Mouse (Mus musculus): ENCODE measurements around the gene Slc25a24. TPM values are rescaled to one million over a fixed set of nuclear protein-coding genes. Genes with fewer than 3 reads are reported as not detected.

Gene Slc25a24
- polyA plus RNA-seq, 1 experiment from 2014 or later: 30.7 TPM

- no peaks in the 10 kb centered on the region for H3K36me3 ChIP-seq
- no peak for ATAC-seq (ENCODE audit: borderline replicate concordance, extremely low read depth, low FRiP score, low TSS enrichment)
- H3K27me3 ChIP-seq: no peaks in the 10 kb centered on the region
- WGBS: 77% methylated on average over 5 of the region's 5 CpGs
- H3K9ac ChIP-seq: no peak overlapping the region
- H3K4me1 ChIP-seq: peaks cover 11% of the 10 kb centered on the region; the same call in 1 of the 2 replicates
- H3K27ac ChIP-seq: no peak overlapping the region
- H3K4me3 ChIP-seq: no peak overlapping the region
- H3K4me2 ChIP-seq: no peak overlapping the region
- H3K9me3 ChIP-seq: no peaks in the 10 kb centered on the region
Observed at GRCm38 (mm10) chr3:109174394-109174793, 51.4 kb downstream of the Slc25a24 start.

GRCm38 (mm10) chr3:109178705-109179104, 55.8 kb downstream of the Slc25a24 start:
- no peak for ATAC-seq (ENCODE audit: borderline replicate concordance, extremely low read depth, low FRiP score, low TSS enrichment)
- 29% methylated on average over 6 of the region's 6 CpGs for WGBS

GRCm38 (mm10) chr3:109179528-109180076, 56.7 kb downstream of the Slc25a24 start:
- Histone ChIP-seq H3K36me3 (no peaks in the 10 kb centered on the region), H3K4me1 (peaks cover 14% of the 10 kb centered on the region; the same call in 1 of the 2 replicates), H3K9me3 (no peaks in the 10 kb centered on the region), H3K4me3 (no peak overlapping the region), H3K27me3 (no peaks in the 10 kb centered on the region), H3K27ac (no peak overlapping the region), H3K4me2 (no peak overlapping the region), H3K9ac (no peak overlapping the region)
- WGBS: 42% methylated on average over 6 of the region's 6 CpGs
- ATAC-seq (ENCODE audit: borderline replicate concordance, extremely low read depth, low FRiP score, low TSS enrichment): no peak

More at GRCm38 (mm10) chr3:109178705-109179104, 55.8 kb downstream of the Slc25a24 start:
- Histone ChIP-seq H3K36me3 (no peaks in the 10 kb centered on the region), H3K9me3 (no peaks in the 10 kb centered on the region), H3K27ac (no peak overlapping the region), H3K27me3 (no peaks in the 10 kb centered on the region), H3K9ac (no peak overlapping the region), H3K4me2 (no peak overlapping the region), H3K4me3 (no peak overlapping the region), H3K4me1 (peaks cover 14% of the 10 kb centered on the region; the same call in 1 of the 2 replicates)

- no peak overlapping the region for H3K27ac ChIP-seq
- no peaks in the 10 kb centered on the region for H3K36me3 ChIP-seq
- no peak overlapping the region for H3K9ac ChIP-seq
- H3K4me1 ChIP-seq: no peaks in the 10 kb centered on the region
- ATAC-seq (ENCODE audit: borderline replicate concordance, extremely low read depth, low FRiP score, low TSS enrichment): no peak
- no peak overlapping the region for H3K4me2 ChIP-seq
- H3K9me3 ChIP-seq: no peaks in the 10 kb centered on the region
- WGBS: 78% methylated on average over 2 of the region's 2 CpGs
- H3K4me3 ChIP-seq: no peak overlapping the region
- H3K27me3 ChIP-seq: no peaks in the 10 kb centered on the region
Observed at GRCm38 (mm10) chr3:109196166-109196565, 73.2 kb downstream of the Slc25a24 start.

- no peak overlapping the region for H3K9ac ChIP-seq
- no peaks in the 10 kb centered on the region for H3K4me1 ChIP-seq
- 87% methylated on average over 1 of the region's 1 CpGs for whole genome bisulfite sequencing
Observed at GRCm38 (mm10) chr3:109199280-109199679, 76.3 kb downstream of the Slc25a24 start.

GRCm38 (mm10) chr3:109212322-109212721, 89.4 kb downstream of the Slc25a24 start:
- no peak for ATAC-seq (ENCODE audit: borderline replicate concordance, extremely low read depth, low FRiP score, low TSS enrichment)
- Histone ChIP-seq H3K4me2 (no peak overlapping the region), H3K4me3 (no peak overlapping the region), H3K9ac (no peak overlapping the region), H3K27me3 (no peaks in the 10 kb centered on the region), H3K9me3 (no peaks in the 10 kb centered on the region), H3K27ac (no peak overlapping the region), H3K4me1 (no peaks in the 10 kb centered on the region), H3K36me3 (no peaks in the 10 kb centered on the region)
- WGBS: 75% methylated on average over 3 of the region's 3 CpGs

More at GRCm38 (mm10) chr3:109199280-109199679, 76.3 kb downstream of the Slc25a24 start:
- H3K4me2 ChIP-seq: no peak overlapping the region
- no peaks in the 10 kb centered on the region for H3K9me3 ChIP-seq
- no peaks in the 10 kb centered on the region for H3K36me3 ChIP-seq
- H3K27me3 ChIP-seq: no peaks in the 10 kb centered on the region
- H3K4me3 ChIP-seq: no peak overlapping the region
- ATAC-seq (ENCODE audit: borderline replicate concordance, extremely low read depth, low FRiP score, low TSS enrichment): no peak
- no peak overlapping the region for H3K27ac ChIP-seq

- Histone ChIP-seq H3K4me1 (no peaks in the 10 kb centered on the region), H3K9ac (no peak overlapping the region), H3K4me2 (no peak overlapping the region), H3K4me3 (no peak overlapping the region), H3K36me3 (no peaks in the 10 kb centered on the region), H3K27me3 (no peaks in the 10 kb centered on the region), H3K27ac (no peak overlapping the region), H3K9me3 (no peaks in the 10 kb centered on the region)
- no peak for ATAC-seq (ENCODE audit: borderline replicate concordance, extremely low read depth, low FRiP score, low TSS enrichment)
Observed at GRCm38 (mm10) chr3:109216352-109216751, 93.4 kb downstream of the Slc25a24 start.

Other genes starting within 250 kb of the Slc25a24 start
- 0.23 and 0.42 TPM in 2 replicates for gene Fndc7, start 233.1 kb upstream of the Slc25a24 start, polyA plus RNA-seq (2015; fragmentation: Nextera tagmentation; extraction: Ambion mirVana)
- 73.4 and 81.9 TPM in 2 replicates for gene Prpf38b, start 211.4 kb upstream of the Slc25a24 start, polyA plus RNA-seq (2015; fragmentation: Nextera tagmentation; extraction: Ambion mirVana)
- gene Henmt1, start 183.3 kb upstream of the Slc25a24 start, polyA plus RNA-seq (2015; fragmentation: Nextera tagmentation; extraction: Ambion mirVana): 0.32 and 0.42 TPM in 2 replicates
- gene Gm9857, start 182.7 kb upstream of the Slc25a24 start, polyA plus RNA-seq (2015; fragmentation: Nextera tagmentation; extraction: Ambion mirVana): not detected in 2 replicates
- 11.2 and 11.6 TPM in 2 replicates for gene Fam102b, start 95.5 kb upstream of the Slc25a24 start, polyA plus RNA-seq (2015; fragmentation: Nextera tagmentation; extraction: Ambion mirVana)
- not detected in 2 replicates for gene Slc25a54, start 42.7 kb upstream of the Slc25a24 start, polyA plus RNA-seq (2015; fragmentation: Nextera tagmentation; extraction: Ambion mirVana)
- gene Vav3, start 217.5 kb downstream of the Slc25a24 start, polyA plus RNA-seq (2015; fragmentation: Nextera tagmentation; extraction: Ambion mirVana): 8.4 TPM in 2 replicates

Measured in lung, embryonic 15.5 days (tissue).